Mouse (Mus musculus) forebrain, embryonic 14.5 days (tissue): ENCODE measurements at regions not wholly inside any gene's neighbourhood (a gene's known extent, or its start where the extent isn't known, plus 50 kb on each side); places are given as distances from the start of the nearest gene placed in this dataset.

Source experiments
- ATAC-seq: fragments of 200-750 bp; cut with Nextera tagmentation; 2 replicates; pipeline ENCODE4 v1.8.0; 2017; ENCODE audit warnings: mild to moderate bottlenecking, moderate library complexity
- DNase-seq: peaks from one replicate; pipeline ENCODE4 v3.0.0-alpha.2; 2015; ENCODE audit warnings: low spot score
- H3K27ac ChIP-seq: fragments of 300-500 bp; sonication (generic); 2 replicates; pipeline ENCODE4 v1.5.1; 2014; ENCODE audit warnings: low read depth, mild to moderate bottlenecking, control low read depth, low read length, moderate library complexity
- H3K27me3 ChIP-seq: fragments of 300-500 bp; sonication (generic); replicated peaks from 2 replicates; pipeline ENCODE4 v1.6.1; 2014; ENCODE audit warnings: low read length, control low read depth, mixed read lengths; ENCODE audit not compliant: control insufficient read depth, insufficient read depth
- H3K36me3 ChIP-seq: fragments of 300-500 bp; sonication (generic); 2 replicates; pipeline ENCODE4 v1.6.1; 2014; ENCODE audit warnings: low read length, control low read depth; ENCODE audit not compliant: control insufficient read depth, insufficient read depth
- H3K4me1 ChIP-seq: fragments of 300-500 bp; sonication (generic); 2 replicates; pipeline ENCODE4 v1.6.1; 2014; ENCODE audit warnings: antibody characterized with exemption, low read length, control low read depth; ENCODE audit not compliant: control insufficient read depth, insufficient read depth
- H3K4me2 ChIP-seq: fragments of 300-500 bp; sonication (generic); 2 replicates; pipeline ENCODE4 v1.6.1; 2014; ENCODE audit warnings: mild to moderate bottlenecking, control low read depth, low read length
- H3K4me3 ChIP-seq: fragments of 300-500 bp; sonication (generic); 2 replicates; pipeline ENCODE4 v1.5.1; 2014; ENCODE audit warnings: low read depth, low read length, control low read depth
- H3K9ac ChIP-seq: fragments of 300-500 bp; sonication (generic); 2 replicates; pipeline ENCODE4 v1.6.1; 2014; ENCODE audit warnings: mild to moderate bottlenecking, low read length, control low read depth, moderate library complexity
- H3K9me3 ChIP-seq: fragments of 300-500 bp; sonication (generic); replicated peaks from 2 replicates; pipeline ENCODE4 v1.6.1; 2016; ENCODE audit warnings: low read length, control low read depth, mixed read lengths; ENCODE audit not compliant: control insufficient read depth
- WGBS: fragments of 180-500 bp; shearing (Covaris S2); extraction: QIAGEN DNeasy Blood & Tissue Kit; methylation state at CpG from one replicate; pipeline ENCODE4 v1.1.7; 2014; 5-methylcytosine and 5-hydroxymethylcytosine counted together

GRCm38 (mm10) chr8:78018430-78019180 is 194.5 kb upstream of the Ttc29 start:
- H3K27ac ChIP-seq: no peak overlapping the region
- ATAC-seq: peak; percentile 61
- DNase-seq: peak; percentile 45
- H3K36me3 ChIP-seq: no peaks in the 10 kb centered on the region
- no peak overlapping the region for H3K4me3 ChIP-seq
- H3K4me2 ChIP-seq: no peak overlapping the region
- no peak overlapping the region for H3K9ac ChIP-seq
- WGBS: 17% methylated on average over 4 of the region's 4 CpGs
- no peaks in the 10 kb centered on the region for H3K27me3 ChIP-seq
- no peaks in the 10 kb centered on the region for H3K9me3 ChIP-seq
- H3K4me1 ChIP-seq: 0 out of 2 replicates have a peak, but pooled peaks cover 5% of the 10 kb centered on the region

DNA sequence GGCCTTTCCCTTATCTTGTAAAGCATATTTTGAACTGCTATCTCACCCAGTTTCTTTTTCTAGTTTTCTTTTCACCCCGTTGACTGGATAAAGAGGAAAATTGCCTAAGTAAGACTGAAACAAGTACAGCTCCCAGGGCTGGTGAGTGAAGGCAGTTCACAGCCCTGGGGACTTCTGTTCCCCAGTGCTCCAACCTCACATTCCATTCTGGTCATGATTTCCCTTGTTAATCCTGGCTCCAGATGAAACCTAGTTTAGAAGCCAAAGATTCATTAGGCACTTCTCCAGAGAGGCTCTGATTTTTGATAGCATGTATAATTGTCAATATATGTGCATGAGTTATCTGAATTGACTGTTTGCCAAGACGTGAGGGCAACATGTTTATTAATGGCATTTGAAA is 191.6 kb upstream of the Ttc29 start:
- DNase-seq (peak; percentile 29), ATAC-seq (no peak)
- no peaks in the 10 kb centered on the region for H3K27me3 ChIP-seq
- H3K36me3 ChIP-seq: no peaks in the 10 kb centered on the region
- no peak overlapping the region for H3K4me3 ChIP-seq
- H3K4me2 ChIP-seq: no peak overlapping the region
- no peak overlapping the region for H3K9ac ChIP-seq
- H3K4me1 ChIP-seq: peaks cover 7% of the 10 kb centered on the region; the same call in 1 of the 2 replicates
- no peaks in the 10 kb centered on the region for H3K9me3 ChIP-seq
- 81% methylated on average over 2 of the region's 2 CpGs for WGBS
- no peak overlapping the region for H3K27ac ChIP-seq

DNA sequence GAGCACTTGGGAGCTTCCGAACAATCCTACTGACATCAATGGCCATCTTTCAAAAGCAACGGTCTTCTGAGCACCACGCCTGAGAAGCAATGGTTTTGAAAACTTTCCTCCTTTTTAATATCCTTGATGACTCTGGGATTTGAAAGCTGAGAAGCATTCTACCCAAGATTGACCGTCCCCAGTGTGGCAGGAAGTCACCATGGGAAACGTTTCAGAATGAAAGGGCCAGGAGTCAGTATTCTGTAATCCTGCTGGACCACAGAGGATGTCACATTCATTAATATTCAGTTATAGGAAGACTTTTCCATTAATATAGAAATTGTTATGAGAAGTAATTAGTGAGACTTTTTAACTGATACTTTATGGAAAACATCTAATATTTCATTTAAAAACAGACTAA is 190.1 kb upstream of the Ttc29 start:
- peaks cover 7% of the 10 kb centered on the region; the same call in 1 of the 2 replicates for H3K4me1 ChIP-seq
- ATAC-seq: no peak
- 75% methylated on average over 5 of the region's 5 CpGs for WGBS
- H3K9ac ChIP-seq: no peak overlapping the region
- no peaks in the 10 kb centered on the region for H3K9me3 ChIP-seq
- H3K36me3 ChIP-seq: no peaks in the 10 kb centered on the region
- H3K4me3 ChIP-seq: no peak overlapping the region
- H3K27me3 ChIP-seq: no peaks in the 10 kb centered on the region
- H3K27ac ChIP-seq: no peak overlapping the region
- no peak for DNase-seq
- no peak overlapping the region for H3K4me2 ChIP-seq

GRCm38 (mm10) chr8:78023467-78023866 is 189.6 kb upstream of the Ttc29 start:
- 32% methylated on average over 7 of the region's 7 CpGs for WGBS
- H3K27ac ChIP-seq: no peak overlapping the region
- H3K4me2 ChIP-seq: no peak overlapping the region
- peaks cover 6% of the 10 kb centered on the region; the same call in 1 of the 2 replicates for H3K4me1 ChIP-seq
- H3K9ac ChIP-seq: no peak overlapping the region
- no peaks in the 10 kb centered on the region for H3K9me3 ChIP-seq
- DNase-seq (peak; percentile 59), ATAC-seq (no peak)
- no peak overlapping the region for H3K4me3 ChIP-seq
- no peaks in the 10 kb centered on the region for H3K36me3 ChIP-seq
- no peaks in the 10 kb centered on the region for H3K27me3 ChIP-seq

DNA sequence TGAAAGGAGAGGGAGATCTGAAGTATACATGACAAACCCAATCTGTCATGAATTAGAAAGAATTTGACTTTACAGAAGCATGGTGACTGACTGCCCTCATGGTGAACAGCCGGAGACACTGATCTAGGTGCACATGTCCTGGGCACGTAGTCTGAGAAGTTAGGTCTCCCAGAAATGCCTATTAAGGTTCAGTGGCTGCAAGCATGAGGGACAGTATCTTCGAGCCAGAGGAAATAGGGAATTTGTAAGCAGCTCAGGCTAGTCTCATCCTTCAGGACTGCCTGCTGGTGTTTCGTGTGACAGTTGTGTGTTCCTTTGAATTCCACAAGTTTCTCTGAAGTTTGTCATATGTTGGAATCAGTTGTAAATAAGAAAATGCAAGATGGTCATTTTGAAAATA is 189.2 kb upstream of the Ttc29 start:
- Histone ChIP-seq H3K27me3 (no peaks in the 10 kb centered on the region), H3K36me3 (no peaks in the 10 kb centered on the region), H3K9me3 (no peaks in the 10 kb centered on the region), H3K4me2 (no peak overlapping the region), H3K4me3 (no peak overlapping the region), H3K4me1 (peaks cover 2% of the 10 kb centered on the region; the same call in 1 of the 2 replicates), H3K27ac (no peak overlapping the region), H3K9ac (no peak overlapping the region)
- ATAC-seq (no peak), DNase-seq (no peak)
- 85% methylated on average over 4 of the region's 4 CpGs for WGBS

GRCm38 (mm10) chr8:78024964-78025363 is 188.1 kb upstream of the Ttc29 start:
- Histone ChIP-seq H3K36me3 (no peaks in the 10 kb centered on the region), H3K9ac (no peak overlapping the region), H3K4me3 (no peak overlapping the region), H3K4me2 (no peak overlapping the region), H3K9me3 (no peaks in the 10 kb centered on the region), H3K27me3 (no peaks in the 10 kb centered on the region), H3K27ac (no peak overlapping the region), H3K4me1 (peaks cover 2% of the 10 kb centered on the region; the same call in 1 of the 2 replicates)
- ATAC-seq (no peak), DNase-seq (no peak)
- WGBS: 90% methylated on average over 5 of the region's 5 CpGs

- no peak overlapping the region for H3K4me3 ChIP-seq
- ATAC-seq (no peak), DNase-seq (no peak)
- H3K4me2 ChIP-seq: no peak overlapping the region
- no peak overlapping the region for H3K9ac ChIP-seq
- H3K4me1 ChIP-seq: peaks cover 2% of the 10 kb centered on the region; the same call in 1 of the 2 replicates
- no peaks in the 10 kb centered on the region for H3K27me3 ChIP-seq
- WGBS: 86% methylated on average over 2 of the region's 2 CpGs
- no peak overlapping the region for H3K27ac ChIP-seq
- H3K36me3 ChIP-seq: no peaks in the 10 kb centered on the region
- H3K9me3 ChIP-seq: no peaks in the 10 kb centered on the region
Measured at GRCm38 (mm10) chr8:78027371-78027770, 185.7 kb upstream of the Ttc29 start.

DNA sequence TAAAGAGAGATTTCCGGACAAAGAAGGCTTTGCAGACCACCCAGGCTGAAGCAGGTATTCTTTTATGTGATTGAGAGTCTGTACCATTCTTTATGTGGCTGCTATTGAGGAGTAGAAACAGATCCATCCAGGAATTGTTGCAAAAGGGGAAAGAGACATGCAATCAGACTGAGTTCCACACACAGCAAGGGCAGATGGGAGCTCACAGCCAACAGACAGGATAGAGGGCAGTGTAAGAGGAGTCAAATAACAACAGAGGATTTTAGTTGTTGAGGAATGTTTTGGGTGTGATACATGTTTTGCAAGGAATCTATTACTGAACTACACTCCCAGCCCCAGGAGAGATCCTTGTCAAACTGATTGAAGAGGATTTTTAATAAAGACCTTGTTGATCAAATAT is 184.2 kb upstream of the Ttc29 start:
- Histone ChIP-seq H3K4me3 (no peak overlapping the region), H3K4me1 (peaks cover 2% of the 10 kb centered on the region; the same call in 1 of the 2 replicates), H3K9ac (no peak overlapping the region), H3K27ac (no peak overlapping the region), H3K27me3 (no peaks in the 10 kb centered on the region), H3K4me2 (no peak overlapping the region), H3K9me3 (no peaks in the 10 kb centered on the region), H3K36me3 (no peaks in the 10 kb centered on the region)
- ATAC-seq: no peak
- WGBS: 69% methylated on average over 1 of the region's 1 CpGs
- DNase-seq: no peak

DNA sequence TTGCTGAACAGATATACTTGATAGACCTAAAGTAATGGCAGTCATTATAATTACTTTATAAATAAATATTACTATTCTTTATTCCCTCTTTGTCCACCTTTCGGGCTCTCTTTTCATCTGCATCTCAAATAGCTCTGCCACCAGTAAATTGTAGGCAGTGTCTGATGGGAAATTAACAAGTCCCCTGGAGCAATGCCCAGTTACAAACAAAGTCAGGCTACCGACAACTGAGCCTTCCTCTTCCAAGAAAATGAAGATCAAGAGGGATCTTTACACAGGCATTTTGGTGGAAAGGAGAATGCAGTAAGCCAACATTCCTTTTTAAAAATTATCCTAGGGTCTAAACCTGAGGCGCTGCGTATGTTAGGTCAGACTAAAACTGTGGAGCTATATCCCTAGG is 181.3 kb upstream of the Ttc29 start:
- DNase-seq: peak; percentile 46
- Histone ChIP-seq H3K36me3 (no peaks in the 10 kb centered on the region), H3K4me2 (no peak overlapping the region), H3K4me1 (no peaks in the 10 kb centered on the region), H3K27ac (no peak overlapping the region), H3K4me3 (no peak overlapping the region), H3K9ac (no peak overlapping the region), H3K27me3 (no peaks in the 10 kb centered on the region), H3K9me3 (no peaks in the 10 kb centered on the region)
- 46% methylated on average over 4 of the region's 4 CpGs for WGBS
- no peak for ATAC-seq
